Mouse (Mus musculus): ENCODE measurements at regions not wholly inside any gene's neighbourhood (a gene's known extent, or its start where the extent isn't known, plus 50 kb on each side); places are given as distances from the start of the nearest gene placed in this dataset.

GRCm38 (mm10) chr2:117021787-117022186 lies 99.4 kb upstream of the Spred1 start:
- DNase-seq (ENCODE audit: low spot score in 2 of 2): peak; percentile 17 to 25

GRCm38 (mm10) chr2:117023436-117023835 lies 97.7 kb upstream of the Spred1 start:
- no peak for DNase-seq (ENCODE audit: low spot score in 2 of 2)

DNA sequence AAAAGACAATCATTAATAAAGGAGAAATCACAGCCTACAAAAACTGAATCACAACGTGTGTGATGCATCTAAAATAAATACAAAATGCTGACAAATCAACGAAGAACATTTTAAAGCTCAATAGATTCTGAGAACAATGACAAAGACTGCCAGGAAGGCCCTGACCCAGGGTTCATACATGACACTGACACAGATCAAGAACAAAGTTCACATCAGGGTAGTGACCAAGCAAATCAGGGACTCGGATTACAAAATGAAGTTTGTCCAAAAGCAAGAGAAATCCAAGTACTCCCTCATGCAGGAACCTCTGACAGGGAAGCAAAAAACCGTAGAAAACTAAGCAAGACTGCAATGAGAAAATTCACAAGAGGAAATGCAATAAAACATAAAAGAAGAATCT lies 94.1 kb upstream of the Spred1 start:
- DNase-seq (ENCODE audit: low spot score in 2 of 2): no peak

GRCm38 (mm10) chr2:117028771-117029170 lies 92.4 kb upstream of the Spred1 start:
- no peak for DNase-seq (ENCODE audit: low spot score in 2 of 2)

GRCm38 (mm10) chr2:117036197-117036872 lies 84.8 kb upstream of the Spred1 start:
- DNase-seq (ENCODE audit: low spot score in 2 of 2): peak in 1 of 2 experiments; percentile 11

DNA sequence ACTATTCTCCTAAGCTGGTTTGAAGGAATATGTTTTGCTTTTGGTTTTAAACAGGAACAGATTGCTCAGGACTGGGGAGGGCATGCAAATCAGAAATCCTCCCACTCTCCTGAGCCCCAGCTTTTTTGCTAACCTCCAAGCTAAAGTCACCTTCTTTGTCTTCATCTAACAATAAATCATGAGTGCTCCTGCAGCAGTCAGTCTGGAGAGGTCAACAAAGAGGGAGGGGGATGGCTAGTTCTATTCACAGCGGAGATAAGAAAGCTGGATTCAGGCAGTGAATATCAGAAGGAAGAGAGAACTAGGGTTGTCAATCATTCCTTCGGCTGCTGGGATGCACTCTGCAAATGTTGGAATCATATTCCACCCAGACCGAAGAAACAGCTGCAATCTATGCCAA lies 81.0 kb upstream of the Spred1 start:
- DNase-seq (ENCODE audit: low spot score in 2 of 2): no peak

DNA sequence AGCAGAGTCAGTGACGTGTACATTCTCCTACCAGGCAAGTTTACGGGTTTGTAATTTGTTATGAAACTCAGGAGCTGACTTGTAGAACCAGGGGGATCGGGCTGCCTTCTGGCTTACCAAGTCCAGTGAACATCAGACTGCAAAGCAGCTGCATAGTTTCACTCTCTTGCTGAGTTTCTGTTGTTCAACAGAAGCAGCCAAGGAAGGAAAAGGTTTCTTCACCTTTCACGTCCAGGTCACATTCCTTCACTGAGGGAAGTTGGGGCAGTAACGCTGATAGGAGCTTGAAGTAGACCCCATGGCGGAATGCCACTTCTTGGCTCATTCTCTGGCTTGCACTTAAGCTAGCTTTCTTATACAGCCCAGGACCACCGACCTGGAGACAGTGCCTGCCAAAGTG lies 77.3 kb upstream of the Spred1 start:
- no peak for DNase-seq (ENCODE audit: low spot score in 2 of 2)

GRCm38 (mm10) chr2:117048290-117048730 lies 72.9 kb upstream of the Spred1 start:
- DNase-seq (ENCODE audit: low spot score in 2 of 2): peak in 1 of 2 experiments; percentile 40

GRCm38 (mm10) chr2:117050061-117050460 lies 71.1 kb upstream of the Spred1 start:
- no peak for DNase-seq (ENCODE audit: low spot score in 2 of 2)

- no peak for DNase-seq (ENCODE audit: low spot score in 2 of 2)
Measured at GRCm38 (mm10) chr2:117064126-117064525, 57.0 kb upstream of the Spred1 start.

GRCm38 (mm10) chr2:117070348-117070747 lies 50.8 kb upstream of the Spred1 start:
- DNase-seq (ENCODE audit: low spot score in 2 of 2): no peak

- DNase-seq (ENCODE audit: low spot score in 2 of 2): no peak
Measured at GRCm38 (mm10) chr2:117071098-117071497, 50.1 kb upstream of the Spred1 start.

Data from frontal cortex, postnatal 36 days (tissue).